Mouse (Mus musculus) CH12.LX (cell line): ENCODE data around the gene Fam83f. TPM values are rescaled to one million over a fixed set of nuclear protein-coding genes. Genes with fewer than 3 reads are reported as not detected.

Experiments used
- DNase-seq: peaks from one replicate; pipeline ENCODE4 v3.0.0-alpha.2; 2013; ENCODE audit errors: extremely low read depth
- H3K27ac ChIP-seq: 2 replicates; pipeline ENCODE4 v1.5.1; 2012; ENCODE audit warnings: low read depth, mild to moderate bottlenecking, control low read depth, moderate library complexity; ENCODE audit not compliant: insufficient read depth
- H3K27me3 ChIP-seq: replicated peaks from 2 replicates; pipeline ENCODE3; 2012; ENCODE audit warnings: inconsistent platforms
- H3K36me3 ChIP-seq, 2 experiments: replicated peaks in 1 of 2; 2 replicates each; pipeline versions ENCODE3 to v1.6.1; 2012; ENCODE audit warnings: inconsistent platforms in 1 of 2, low read length in 1 of 2, mild to moderate bottlenecking in 1 of 2, mixed read lengths in 1 of 2, moderate library complexity in 1 of 2; ENCODE audit not compliant: control insufficient read depth in 1 of 2, insufficient read depth in 1 of 2
- H3K4me1 ChIP-seq, 2 experiments: 2 replicates each; pipeline ENCODE4 v1.6.1; 2012; ENCODE audit warnings: inconsistent platforms in 1 of 2, moderate library complexity in 1 of 2; ENCODE audit not compliant: insufficient read depth in 2 of 2, control insufficient read depth in 1 of 2
- H3K4me2 ChIP-seq: 2 replicates; pipeline ENCODE4 v1.6.1; 2012; ENCODE audit warnings: low read depth, mild to moderate bottlenecking, control low read depth; ENCODE audit not compliant: poor library complexity, insufficient read depth, severe bottlenecking
- H3K4me3 ChIP-seq, 3 experiments: fragments of 150-350 bp in 1 of 3; sonication (generic) in 1 of 3; replicated peaks in 1 of 3; 2 replicates each; pipeline versions ENCODE3 to v1.5.1; 2011 to 2012; ENCODE audit warnings: low read depth in 2 of 3, low read length in 2 of 3, mild to moderate bottlenecking in 2 of 3, moderate library complexity in 2 of 3, control low read depth in 1 of 3, improper control_type of control experiment in 1 of 3, inconsistent platforms in 1 of 3, mixed read lengths in 1 of 3; ENCODE audit not compliant: poor library complexity in 1 of 3
- H3K79me2 ChIP-seq: replicated peaks from 2 replicates; pipeline ENCODE4 v1.6.1; 2012; ENCODE audit warnings: mild to moderate bottlenecking, moderate library complexity; ENCODE audit not compliant: control insufficient read depth, poor library complexity, insufficient read depth, severe bottlenecking; ENCODE audit errors: extremely low read depth
- H3K9ac ChIP-seq: 2 replicates; pipeline ENCODE4 v1.6.1; 2012; ENCODE audit warnings: low read depth, mild to moderate bottlenecking, control low read depth, moderate library complexity; ENCODE audit not compliant: insufficient read depth
- H3K9me3 ChIP-seq: replicated peaks from 2 replicates; pipeline ENCODE3; 2012; ENCODE audit warnings: low read length, inconsistent platforms, mixed read lengths
- BHLHE40 ChIP-seq: IDR thresholded peaks from 2 replicates; pipeline ENCODE4 v1.6.1; 2011; ENCODE audit warnings: mild to moderate bottlenecking, low read depth, low read length, improper control_type of control experiment
- E2F4 ChIP-seq: IDR thresholded peaks from 2 replicates; pipeline ENCODE4 v1.6.1; 2011; ENCODE audit warnings: low read depth, low read length, improper control_type of control experiment; ENCODE audit not compliant: insufficient replicate concordance
- IRF4 ChIP-seq: IDR thresholded peaks from 2 replicates; pipeline ENCODE4 v1.6.1; 2014; ENCODE audit warnings: low read depth, mild to moderate bottlenecking, inconsistent platforms, low read length, improper control_type of control experiment
- JUN ChIP-seq: IDR thresholded peaks from 2 replicates; pipeline ENCODE4 v1.6.1; 2011; ENCODE audit warnings: low read depth, mild to moderate bottlenecking, low read length, improper control_type of control experiment, moderate library complexity; ENCODE audit not compliant: insufficient read depth
- KAT2A ChIP-seq: IDR thresholded peaks from 2 replicates; pipeline ENCODE4 v1.6.1; 2012; ENCODE audit warnings: low read length, improper control_type of control experiment, inconsistent platforms; ENCODE audit not compliant: insufficient replicate concordance
- MAFK ChIP-seq: IDR thresholded peaks from 2 replicates; pipeline ENCODE4 v1.6.1; 2011; ENCODE audit warnings: low read length, improper control_type of control experiment; ENCODE audit not compliant: insufficient replicate concordance
- MAX ChIP-seq: IDR thresholded peaks from 2 replicates; pipeline ENCODE4 v1.6.1; 2011; ENCODE audit warnings: low read length, improper control_type of control experiment
- MAZ ChIP-seq: IDR thresholded peaks from 2 replicates; pipeline ENCODE4 v1.6.1; 2012; ENCODE audit warnings: low read depth, mild to moderate bottlenecking, inconsistent platforms, low read length, improper control_type of control experiment, moderate library complexity
- MEF2A ChIP-seq: IDR thresholded peaks from 2 replicates; pipeline ENCODE4 v1.6.1; 2014; ENCODE audit warnings: low read depth, mild to moderate bottlenecking, inconsistent platforms, low read length, improper control_type of control experiment, borderline replicate concordance
- MYC ChIP-seq: IDR thresholded peaks from 2 replicates; pipeline ENCODE4 v1.6.1; 2011; ENCODE audit warnings: low read depth, mild to moderate bottlenecking, improper control_type of control experiment, low read length
- POLR2A ChIP-seq: IDR thresholded peaks from 2 replicates; pipeline ENCODE4 v1.6.1; 2011; ENCODE audit warnings: low read depth, mild to moderate bottlenecking, improper control_type of control experiment, low read length
- POLR2AphosphoS2 ChIP-seq: IDR thresholded peaks from 2 replicates; pipeline ENCODE4 v1.6.1; 2011; ENCODE audit warnings: low read depth, low read length, improper control_type of control experiment
- TBP ChIP-seq: conservative IDR thresholded peaks from 2 replicates; pipeline ENCODE4 v1.6.1; 2011; ENCODE audit warnings: low read depth, low read length, improper control_type of control experiment
- TCF12 ChIP-seq: IDR thresholded peaks from 2 replicates; pipeline ENCODE4 v1.6.1; 2014; ENCODE audit warnings: low read depth, mild to moderate bottlenecking, inconsistent platforms, low read length, improper control_type of control experiment
- USF1 ChIP-seq: IDR thresholded peaks from 2 replicates; pipeline ENCODE4 v1.6.1; 2014; ENCODE audit warnings: low read depth, mild to moderate bottlenecking, inconsistent platforms, low read length, improper control_type of control experiment
- USF2 ChIP-seq: conservative IDR thresholded peaks from 2 replicates; pipeline ENCODE4 v1.6.1; 2011; ENCODE audit warnings: low read depth, low read length, improper control_type of control experiment
- ZC3H11A ChIP-seq: IDR thresholded peaks from 2 replicates; pipeline ENCODE4 v1.6.1; 2012; ENCODE audit warnings: low read depth, mild to moderate bottlenecking, inconsistent platforms, low read length, improper control_type of control experiment
- ZKSCAN1 ChIP-seq: IDR thresholded peaks from 2 replicates; pipeline ENCODE4 v1.6.1; 2012; ENCODE audit warnings: low read depth, inconsistent platforms, low read length, improper control_type of control experiment, borderline replicate concordance
- ZMIZ1 ChIP-seq: IDR thresholded peaks from 2 replicates; pipeline ENCODE4 v1.6.1; 2012; ENCODE audit warnings: low read depth, mild to moderate bottlenecking, inconsistent platforms, low read length, improper control_type of control experiment
- ZNF384 ChIP-seq: IDR thresholded peaks from 2 replicates; pipeline ENCODE4 v1.6.1; 2012; ENCODE audit warnings: low read depth, low read length, improper control_type of control experiment, inconsistent platforms
- dilution Hi-C: fragments of 300-500 bp; cut with MboI; formaldehyde crosslinking; loops from 2 replicates; pipeline ENCODE4 v1.14.3; 2020; ENCODE audit warnings: low sequenced_read_pairs; ENCODE audit not compliant: extremely low pct_unique_long_range_greater_than_20kb, extremely low pct_ligation_motif_present
- in situ Hi-C: fragments of 300-500 bp; cut with MboI; formaldehyde crosslinking; loops from 3 replicates; pipeline ENCODE4 v1.14.3; 2019; ENCODE audit warnings: low sequenced_read_pairs, low pct_ligation_motif_present, low pct_unique_long_range_greater_than_20kb, mixed read lengths
- polyA plus RNA-seq: library from polyadenylated mRNA; unstranded; fragments of >175 nt; gene quantifications from 2 replicates; pipeline ENCODE4 v1.2.1, GENCODE M21; 2012; ENCODE audit warnings: low read depth; ENCODE audit not compliant: insufficient read length
- total RNA-seq, 2 experiments: library from RNA; depleted of rRNA; stranded (reverse); fragments of 300-350 nt in 1 of 2; fragments of >200 nt in 1 of 2; gene quantifications; 2 replicates each; pipeline ENCODE4 v1.2.3; 2012 to 2014

Gene Fam83f
- total and polyA plus RNA-seq, 3 experiments: 0.08 to 0.27 (median 0.20) TPM

DNA sequence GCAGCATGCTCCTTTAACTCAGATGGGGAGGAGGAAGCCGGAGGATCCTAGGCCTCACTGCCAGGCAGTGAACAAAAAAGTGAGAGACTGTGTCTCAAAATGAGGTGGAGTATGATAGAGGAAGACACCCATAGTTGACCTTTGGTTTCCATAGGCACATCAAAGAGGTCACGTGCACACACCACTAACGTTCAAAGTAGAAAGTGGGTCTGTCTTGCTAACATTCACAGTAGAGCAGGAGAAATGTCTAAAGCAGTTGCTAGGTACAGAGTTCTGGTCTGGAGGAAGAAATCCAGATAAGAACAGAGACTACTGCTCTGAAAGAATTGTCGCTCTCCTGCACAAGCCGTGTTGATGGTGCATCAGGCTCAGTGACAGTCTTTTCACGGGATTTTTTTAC lies 50.2 kb downstream of the Fam83f start:
- TF ChIP-seq BHLHE40 (no peak), TCF12 (no peak), MAZ (no peak), POLR2AphosphoS2 (no peak), MAX (no peak), POLR2A (no peak), ZMIZ1 (no peak), MAFK (no peak), USF2 (no peak), MEF2A (no peak), ZKSCAN1 (no peak), KAT2A (no peak), JUN (no peak), ZNF384 (no peak)
- TF ChIP-seq, all 38 proteins: peak for 0
- Histone ChIP-seq H3K36me3 (no peaks in the 10 kb centered on the region), H3K4me1 (peaks cover 16 to 41% of the 10 kb centered on the region in 2 experiments; a peak in 3 of 4 replicates), H3K79me2 (peaks cover 12% of the 10 kb centered on the region), H3K9ac (no peak overlapping the region), H3K4me3 (no peak overlapping the region), H3K9me3 (peaks cover 3% of the 10 kb centered on the region), H3K27me3 (no peaks in the 10 kb centered on the region), H3K27ac (no peak overlapping the region), H3K4me2 (no peak overlapping the region)
- dilution Hi-C loops: no loop called here
- in situ Hi-C loops: loop anchor here (25.0 kb wide), 1 partner anchor 465 kb away; the partner anchor contains the start of gene Mrtfa
- no peak for DNase-seq

GRCm38 (mm10) chr15:80722366-80722765 lies 50.7 kb downstream of the Fam83f start:
- TF ChIP-seq BHLHE40 (no peak), TCF12 (0 out of 2 replicates have a peak, but pooled peaks have one; percentile 4), TBP (no peak), USF1 (no peak), E2F4 (no peak), MYC (no peak), MAZ (0 out of 2 replicates have a peak, but pooled peaks have one; percentile 65), POLR2AphosphoS2 (no peak), IRF4 (0 out of 2 replicates have a peak, but pooled peaks have one; percentile 7), ZC3H11A (no peak)
- DNase-seq: no peak
- no peak overlapping the region for H3K4me3 ChIP-seq
- peaks cover 16 to 41% of the 10 kb centered on the region in 2 experiments; a peak in 3 of 4 replicates for H3K4me1 ChIP-seq
- dilution Hi-C loops (no loop called here), in situ Hi-C loops (loop anchor here (25.0 kb wide), 1 partner anchor 465 kb away; the partner anchor contains the start of gene Mrtfa)
- no peak overlapping the region for H3K27ac ChIP-seq
- H3K4me2 ChIP-seq: no peak overlapping the region
- peaks cover 3% of the 10 kb centered on the region for H3K9me3 ChIP-seq
- no peak overlapping the region for H3K9ac ChIP-seq
- H3K79me2 ChIP-seq: peaks cover 10% of the 10 kb centered on the region
- H3K36me3 ChIP-seq: no peaks in the 10 kb centered on the region
- H3K27me3 ChIP-seq: no peaks in the 10 kb centered on the region
